Mouse (Mus musculus): ENCODE measurements around the gene Actrt3. TPM values are rescaled to one million over a fixed set of nuclear protein-coding genes. Genes with fewer than 3 reads are reported as not detected.

The Actrt3 gene
- polyA plus RNA-seq, 1 experiment from 2014 or later = not detected

DNA sequence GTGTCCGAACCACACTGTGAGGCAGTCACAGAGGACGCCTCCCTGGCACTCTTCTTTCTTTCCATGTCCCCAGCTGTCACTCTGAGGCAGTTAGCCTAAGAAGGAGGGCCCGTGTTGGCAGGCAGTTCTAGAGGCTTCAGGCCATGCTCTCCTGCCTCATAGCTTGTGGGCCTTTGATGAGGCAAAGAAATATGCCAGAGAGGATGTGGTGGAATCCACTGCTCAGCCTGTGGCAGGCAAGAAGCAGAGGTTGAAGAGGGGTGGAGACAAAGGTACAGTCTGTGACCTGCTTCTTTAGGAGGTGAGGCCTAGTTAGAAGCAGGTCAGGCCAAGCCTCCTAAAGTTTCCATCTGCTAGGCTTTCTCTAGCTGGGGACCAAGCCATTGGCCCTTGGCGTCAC, 11.2 kb upstream of the Actrt3 start:
- WGBS = 89% methylated on average over 4 of the region's 4 CpGs
- DNase-seq (ENCODE audit: low spot score) (no peak), ATAC-seq (replicated peaks; ENCODE audit: low FRiP score) (no peak)
- H3K4me3 ChIP-seq (ENCODE audit: low read depth, low read length) = no peak overlapping the region
- H3K4me1 ChIP-seq (replicated peaks; ENCODE audit: control insufficient read depth, insufficient read depth, low read length) = no peaks in the 10 kb centered on the region
- H3K27ac ChIP-seq (ENCODE audit: low read depth, low read length) = no peak overlapping the region
- H3K36me3 ChIP-seq (ENCODE audit: control insufficient read depth, insufficient read depth, low read length) = peaks cover 29% of the 10 kb centered on the region
- H3K27me3 ChIP-seq (replicated peaks; ENCODE audit: control insufficient read depth, insufficient read depth, low read length) = no peaks in the 10 kb centered on the region
- no peak overlapping the region for H3K4me2 ChIP-seq
- no peak overlapping the region for H3K9ac ChIP-seq (ENCODE audit: low read depth, low read length)
- H3K9me3 ChIP-seq (ENCODE audit: control insufficient read depth, low read length) = no peaks in the 10 kb centered on the region

DNA sequence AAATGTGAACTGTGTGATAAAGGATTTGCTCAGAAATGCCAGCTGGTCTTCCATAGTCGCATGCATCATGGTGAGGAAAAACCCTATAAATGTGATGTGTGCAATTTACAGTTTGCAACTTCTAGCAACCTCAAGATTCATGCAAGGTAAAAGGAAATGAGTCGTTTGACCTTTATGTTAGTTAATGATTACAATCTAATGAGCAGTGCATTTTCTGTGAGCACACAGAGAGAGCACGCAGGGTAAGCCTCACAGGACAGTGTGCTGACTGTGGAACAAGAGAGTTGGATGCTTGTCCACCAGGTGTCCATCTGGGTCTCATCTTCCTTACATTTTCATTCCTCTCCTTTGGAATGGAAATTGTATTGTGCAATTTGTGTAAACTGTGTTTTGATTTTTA, 9.3 kb upstream of the Actrt3 start:
- DNase-seq (ENCODE audit: low spot score) (no peak), ATAC-seq (replicated peaks; ENCODE audit: low FRiP score) (no peak)
- H3K4me1 ChIP-seq (replicated peaks; ENCODE audit: control insufficient read depth, insufficient read depth, low read length) = no peaks in the 10 kb centered on the region
- no peak overlapping the region for H3K27ac ChIP-seq (ENCODE audit: low read depth, low read length)
- H3K4me2 ChIP-seq = no peak overlapping the region
- H3K9ac ChIP-seq (ENCODE audit: low read depth, low read length) = no peak overlapping the region
- H3K36me3 ChIP-seq (ENCODE audit: control insufficient read depth, insufficient read depth, low read length) = peaks cover 26% of the 10 kb centered on the region
- WGBS = 81% methylated on average over 3 of the region's 3 CpGs
- no peaks in the 10 kb centered on the region for H3K27me3 ChIP-seq (replicated peaks; ENCODE audit: control insufficient read depth, insufficient read depth, low read length)
- H3K4me3 ChIP-seq (ENCODE audit: low read depth, low read length) = no peak overlapping the region
- no peaks in the 10 kb centered on the region for H3K9me3 ChIP-seq (ENCODE audit: control insufficient read depth, low read length)

DNA sequence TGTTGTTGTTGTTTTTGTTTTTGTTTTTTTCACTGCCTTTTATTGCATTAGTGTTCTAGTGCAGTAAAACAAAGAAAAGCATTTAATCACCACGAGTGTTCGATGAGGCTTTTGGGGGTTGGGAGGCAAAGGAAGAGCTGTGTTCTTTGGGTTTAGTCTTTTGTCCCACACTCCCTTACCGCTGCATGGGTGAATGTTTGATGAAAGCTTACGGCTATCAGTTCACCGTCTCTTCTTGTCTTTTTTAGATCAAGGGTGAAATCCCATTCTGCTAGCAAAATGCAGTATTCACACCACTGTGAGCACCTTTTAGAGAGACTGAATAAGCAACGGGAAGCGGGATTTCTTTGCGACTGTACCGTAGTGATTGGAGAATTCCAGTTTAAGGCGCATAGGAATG, 3.5 kb upstream of the Actrt3 start:
- Histone ChIP-seq H3K27me3 (replicated peaks; ENCODE audit: control insufficient read depth, insufficient read depth, low read length) (no peaks in the 10 kb centered on the region), H3K9ac (ENCODE audit: low read depth, low read length) (peak overlapping the region; percentile 82), H3K4me3 (ENCODE audit: low read depth, low read length) (peak overlapping the region; percentile 75), H3K36me3 (ENCODE audit: control insufficient read depth, insufficient read depth, low read length) (peaks cover 6% of the 10 kb centered on the region; the same call in 1 of the 2 replicates), H3K4me1 (replicated peaks; ENCODE audit: control insufficient read depth, insufficient read depth, low read length) (peaks cover 5% of the 10 kb centered on the region), H3K27ac (ENCODE audit: low read depth, low read length) (no peak overlapping the region), H3K4me2 (peak overlapping the region; percentile 93), H3K9me3 (ENCODE audit: control insufficient read depth, low read length) (no peaks in the 10 kb centered on the region)
- ATAC-seq (replicated peaks; ENCODE audit: low FRiP score) = no peak
- WGBS = 50% methylated on average over 10 of the region's 10 CpGs
- no peak for DNase-seq (ENCODE audit: low spot score)

DNA sequence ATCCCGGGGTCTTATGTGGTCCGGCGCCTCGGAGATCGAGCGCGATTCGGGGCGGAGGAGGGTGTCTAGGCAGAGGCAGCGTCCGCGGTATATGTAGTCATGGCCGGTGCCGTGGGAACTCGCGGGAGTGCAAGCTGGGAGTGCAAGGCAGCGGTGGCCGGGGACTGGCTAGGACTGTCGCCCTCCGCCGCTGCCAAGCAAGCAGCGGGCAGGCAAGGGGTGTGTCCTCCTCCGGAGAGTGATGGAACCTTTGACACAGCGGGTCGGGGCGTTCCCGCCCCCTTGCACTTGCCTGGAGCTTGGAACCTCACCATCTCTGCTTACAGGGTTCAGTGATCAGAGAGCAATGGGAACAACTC, 3.0 kb upstream of the Actrt3 start:
- Histone ChIP-seq H3K27me3 (replicated peaks; ENCODE audit: control insufficient read depth, insufficient read depth, low read length) (no peaks in the 10 kb centered on the region), H3K4me3 (ENCODE audit: low read depth, low read length) (peak overlapping the region; percentile 75), H3K9ac (ENCODE audit: low read depth, low read length) (peak overlapping the region; percentile 82), H3K36me3 (ENCODE audit: control insufficient read depth, insufficient read depth, low read length) (peaks cover 4% of the 10 kb centered on the region; the same call in 1 of the 2 replicates), H3K9me3 (ENCODE audit: control insufficient read depth, low read length) (no peaks in the 10 kb centered on the region), H3K4me1 (replicated peaks; ENCODE audit: control insufficient read depth, insufficient read depth, low read length) (peaks cover 5% of the 10 kb centered on the region), H3K27ac (ENCODE audit: low read depth, low read length) (peak overlapping the region; percentile 88), H3K4me2 (peak overlapping the region; percentile 93)
- ATAC-seq (replicated peaks; ENCODE audit: low FRiP score) (peak; percentile 71), DNase-seq (ENCODE audit: low spot score) (peak; percentile 84)
- WGBS = 0% methylated on average over 27 of the region's 27 CpGs

DNA sequence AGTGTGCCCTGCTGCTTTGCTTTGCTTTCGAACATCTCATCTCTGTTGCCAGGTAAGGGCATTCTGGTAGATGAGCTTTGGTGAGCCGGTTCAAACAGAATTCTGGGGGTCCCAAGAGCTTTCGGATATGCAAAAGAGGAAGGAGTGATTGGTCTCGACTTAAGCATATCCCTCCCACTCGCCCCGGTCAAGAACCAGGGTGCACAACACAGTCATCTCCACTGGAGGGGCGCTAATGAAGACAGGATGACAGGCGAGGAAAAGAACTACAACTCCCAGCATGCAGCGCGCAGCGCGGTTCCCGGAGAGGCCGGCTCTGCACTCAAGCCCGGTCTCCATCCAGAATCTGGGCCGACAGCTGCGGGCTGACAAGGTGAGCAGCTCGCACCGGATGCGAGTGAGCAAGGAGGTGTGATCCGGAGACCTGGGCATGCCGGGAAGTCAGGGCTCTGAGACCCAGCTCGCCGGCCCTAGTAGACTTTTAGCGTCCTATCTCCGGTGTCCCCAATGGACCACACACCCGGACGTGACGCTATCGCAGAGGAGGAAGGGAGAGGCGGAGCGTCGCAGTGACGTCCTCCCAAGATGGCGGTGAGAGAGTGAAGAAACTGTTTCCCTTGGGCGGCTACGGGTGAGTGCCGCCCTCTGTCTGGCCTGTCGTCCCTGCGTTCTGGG, 2.5 kb upstream of the Actrt3 start, which contains the start of gene Mynn:
Gene Mynn, plus strand, starts transcription at position 1 of the 675 bp plus-strand sequence.
- peak; percentile 90 for ATAC-seq (replicated peaks; ENCODE audit: low FRiP score)
- Histone ChIP-seq H3K9me3 (ENCODE audit: control insufficient read depth, low read length) (no peaks in the 10 kb centered on the region), H3K4me2 (peak within 1 kb of the TSS; percentile 93)

DNA sequence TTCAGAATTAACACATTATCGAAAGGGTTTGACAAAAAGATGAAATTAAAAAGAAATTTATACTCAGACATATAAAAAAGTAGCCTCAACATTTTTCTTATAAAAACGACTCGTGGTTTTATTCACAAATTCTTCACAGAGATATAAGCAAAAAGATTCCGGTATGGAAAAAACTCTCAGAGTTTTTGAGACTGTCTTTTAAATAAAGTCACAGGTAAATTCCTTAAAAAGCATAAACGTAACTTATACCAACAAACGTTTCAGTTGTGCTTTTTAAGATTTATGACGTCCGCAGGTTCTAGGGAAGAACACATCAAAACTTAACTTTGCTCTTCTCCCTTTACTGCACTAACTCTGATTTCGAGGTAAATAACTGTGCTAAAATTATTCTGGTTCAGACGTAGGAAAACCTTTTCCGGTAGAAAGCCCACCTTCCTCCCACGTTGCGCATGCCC, 1.9 kb upstream of the Actrt3 start:
- 1% methylated on average over 13 of the region's 13 CpGs for WGBS
- H3K9ac ChIP-seq (ENCODE audit: low read depth, low read length) = peak overlapping the region; percentile 17; the same call in 1 of the 2 replicates

More for the DNA sequence above, 2.5 kb upstream of the Actrt3 start, which contains the start of gene Mynn:
- Histone ChIP-seq H3K27ac (ENCODE audit: low read depth, low read length) (peak within 1 kb of the TSS; percentile 88), H3K4me1 (replicated peaks; ENCODE audit: control insufficient read depth, insufficient read depth, low read length) (peaks cover 5% of the 10 kb centered on the region), H3K4me3 (ENCODE audit: low read depth, low read length) (peak within 1 kb of the TSS; percentile 75), H3K9ac (ENCODE audit: low read depth, low read length) (peak within 1 kb of the TSS; percentile 82), H3K27me3 (replicated peaks; ENCODE audit: control insufficient read depth, insufficient read depth, low read length) (no peaks in the 10 kb centered on the region), H3K36me3 (ENCODE audit: control insufficient read depth, insufficient read depth, low read length) (peaks cover 1% of the 10 kb centered on the region; the same call in 1 of the 2 replicates)
- DNase-seq (ENCODE audit: low spot score) = peak; percentile 97
- under 1% methylated on average over 40 of the region's 40 CpGs for WGBS

DNA sequence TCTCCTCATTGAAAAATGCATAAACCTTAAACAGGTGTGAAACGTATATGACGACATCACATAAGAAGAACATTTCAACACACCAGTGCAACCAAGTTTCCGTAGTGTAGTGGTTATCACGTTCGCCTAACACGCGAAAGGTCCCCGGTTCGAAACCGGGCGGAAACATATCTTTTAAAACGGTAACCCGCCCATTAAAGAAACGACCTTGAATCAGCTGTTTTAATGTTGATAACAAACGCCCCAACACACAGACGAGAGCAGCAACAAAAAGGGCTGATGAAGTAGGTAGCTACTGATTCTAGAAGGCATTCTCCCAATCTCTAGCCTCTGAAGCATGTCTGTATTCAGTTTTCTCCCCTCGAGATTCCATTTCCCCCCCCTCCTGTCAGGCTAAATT, 1.4 kb upstream of the Actrt3 start:
- ATAC-seq (replicated peaks; ENCODE audit: low FRiP score) (peak; percentile 67), DNase-seq (ENCODE audit: low spot score) (peak; percentile 79)
- under 1% methylated on average over 17 of the region's 17 CpGs for WGBS
- no peaks in the 10 kb centered on the region for H3K27me3 ChIP-seq (replicated peaks; ENCODE audit: control insufficient read depth, insufficient read depth, low read length)
- peak overlapping the region; percentile 63 for H3K4me3 ChIP-seq (ENCODE audit: low read depth, low read length)
- no peak overlapping the region for H3K9ac ChIP-seq (ENCODE audit: low read depth, low read length)
- peaks cover 5% of the 10 kb centered on the region for H3K4me1 ChIP-seq (replicated peaks; ENCODE audit: control insufficient read depth, insufficient read depth, low read length)
- H3K27ac ChIP-seq (ENCODE audit: low read depth, low read length) = peak overlapping the region; percentile 33; the same call in 1 of the 2 replicates
- peak overlapping the region; percentile 93 for H3K4me2 ChIP-seq
- H3K36me3 ChIP-seq (ENCODE audit: control insufficient read depth, insufficient read depth, low read length) = no peaks in the 10 kb centered on the region
- H3K9me3 ChIP-seq (ENCODE audit: control insufficient read depth, low read length) = no peaks in the 10 kb centered on the region

More for the DNA sequence above, 1.9 kb upstream of the Actrt3 start:
- H3K4me1 ChIP-seq (replicated peaks; ENCODE audit: control insufficient read depth, insufficient read depth, low read length) = peaks cover 5% of the 10 kb centered on the region
- H3K4me2 ChIP-seq = peak overlapping the region; percentile 93
- H3K27ac ChIP-seq (ENCODE audit: low read depth, low read length) = peak overlapping the region; percentile 88
- H3K9me3 ChIP-seq (ENCODE audit: control insufficient read depth, low read length) = no peaks in the 10 kb centered on the region
- H3K4me3 ChIP-seq (ENCODE audit: low read depth, low read length) = peak overlapping the region; percentile 75
- H3K36me3 ChIP-seq (ENCODE audit: control insufficient read depth, insufficient read depth, low read length) = no peaks in the 10 kb centered on the region
- ATAC-seq (replicated peaks; ENCODE audit: low FRiP score) (no peak), DNase-seq (ENCODE audit: low spot score) (no peak)
- no peaks in the 10 kb centered on the region for H3K27me3 ChIP-seq (replicated peaks; ENCODE audit: control insufficient read depth, insufficient read depth, low read length)

DNA sequence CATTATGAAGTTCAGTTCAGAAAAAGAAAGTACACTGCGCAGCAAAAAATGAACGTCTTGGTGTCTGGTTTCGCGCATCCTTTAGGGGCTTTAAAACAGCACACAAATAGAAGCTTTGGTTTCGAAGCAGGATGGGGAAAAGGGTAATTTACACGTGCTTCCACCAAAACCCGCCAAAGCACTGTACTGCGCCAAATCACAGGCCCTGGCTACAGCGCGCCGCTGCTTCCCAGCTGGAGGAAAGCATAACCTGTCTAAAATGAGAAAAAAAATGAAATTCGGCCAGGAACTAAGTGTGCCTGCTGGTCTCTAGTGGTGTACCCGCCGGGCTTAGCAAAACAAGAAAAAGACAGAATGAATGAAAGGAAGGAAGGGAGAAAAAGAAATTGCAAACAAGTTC, 978 bp upstream of the Actrt3 start:
- DNase-seq (ENCODE audit: low spot score) = peak; percentile 65
- Histone ChIP-seq H3K27me3 (replicated peaks; ENCODE audit: control insufficient read depth, insufficient read depth, low read length) (no peaks in the 10 kb centered on the region), H3K9ac (ENCODE audit: low read depth, low read length) (peak overlapping the region; percentile 64), H3K4me1 (replicated peaks; ENCODE audit: control insufficient read depth, insufficient read depth, low read length) (peaks cover 5% of the 10 kb centered on the region), H3K36me3 (ENCODE audit: control insufficient read depth, insufficient read depth, low read length) (no peaks in the 10 kb centered on the region), H3K9me3 (ENCODE audit: control insufficient read depth, low read length) (no peaks in the 10 kb centered on the region), H3K27ac (ENCODE audit: low read depth, low read length) (peak overlapping the region; percentile 10; the same call in 1 of the 2 replicates), H3K4me3 (ENCODE audit: low read depth, low read length) (peak overlapping the region; percentile 63), H3K4me2 (peak overlapping the region; percentile 93)
- 0% methylated on average over 14 of the region's 14 CpGs for WGBS
- ATAC-seq (replicated peaks; ENCODE audit: low FRiP score) = no peak

DNA sequence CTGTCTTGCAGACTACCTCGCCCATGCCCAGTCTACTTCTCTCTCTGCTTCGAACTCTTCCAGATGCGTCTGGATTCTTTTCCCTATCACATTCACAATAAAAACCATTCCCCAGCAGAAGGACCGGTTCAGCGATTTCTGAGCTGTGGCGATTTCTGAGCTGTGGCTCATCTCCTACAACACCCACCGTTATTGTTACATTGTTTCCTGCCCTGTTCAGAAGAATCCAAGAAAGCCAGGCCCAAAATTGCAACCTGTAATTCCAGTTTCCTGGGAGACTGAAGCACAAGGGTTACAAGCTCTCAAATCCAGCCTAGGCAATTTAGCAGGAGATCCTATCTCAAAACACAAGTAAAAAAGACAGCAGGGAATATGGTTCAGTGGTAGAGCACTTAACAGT, 2.5 kb downstream of the Actrt3 start:
- no peaks in the 10 kb centered on the region for H3K36me3 ChIP-seq (ENCODE audit: control insufficient read depth, insufficient read depth, low read length)
- DNase-seq (ENCODE audit: low spot score) (no peak), ATAC-seq (replicated peaks; ENCODE audit: low FRiP score) (no peak)
- no peak overlapping the region for H3K4me2 ChIP-seq
- no peak overlapping the region for H3K9ac ChIP-seq (ENCODE audit: low read depth, low read length)
- H3K4me1 ChIP-seq (replicated peaks; ENCODE audit: control insufficient read depth, insufficient read depth, low read length) = no peaks in the 10 kb centered on the region
- H3K9me3 ChIP-seq (ENCODE audit: control insufficient read depth, low read length) = no peaks in the 10 kb centered on the region
- no peaks in the 10 kb centered on the region for H3K27me3 ChIP-seq (replicated peaks; ENCODE audit: control insufficient read depth, insufficient read depth, low read length)
- WGBS = 85% methylated on average over 7 of the region's 7 CpGs
- H3K27ac ChIP-seq (ENCODE audit: low read depth, low read length) = no peak overlapping the region
- H3K4me3 ChIP-seq (ENCODE audit: low read depth, low read length) = no peak overlapping the region

Data from liver, embryonic 11.5 days (tissue).